Mouse (Mus musculus) MEL (cell line): ENCODE measurements around the gene Pdgfra. TPM values are rescaled to one million over a fixed set of nuclear protein-coding genes. Genes with fewer than 3 reads are reported as not detected.

Source experiments
- DNase-seq: peaks from one replicate; pipeline ENCODE4 v3.0.0; 2011; ENCODE audit warnings: low read depth, low spot score
- H3K27ac ChIP-seq: 2 replicates; pipeline ENCODE4 v1.5.1; 2012; ENCODE audit warnings: low read depth, mild to moderate bottlenecking, control low read depth, low read length, moderate library complexity; ENCODE audit not compliant: control insufficient read depth
- H3K27me3 ChIP-seq, 2 experiments: fragments of 150-350 bp in 1 of 2; sonication (generic) in 1 of 2; 2 replicates each; pipeline ENCODE4 v1.6.1; 2012; ENCODE audit warnings: low read length in 2 of 2, mild to moderate bottlenecking in 2 of 2, improper control_type of control experiment in 1 of 2, moderate library complexity in 1 of 2; ENCODE audit not compliant: insufficient read depth in 2 of 2, control insufficient read depth in 1 of 2
- H3K36me3 ChIP-seq, 2 experiments: 2 replicates each; pipeline ENCODE4 v1.6.1; 2012 to 2014; ENCODE audit warnings: low read length in 2 of 2, improper control_type of control experiment in 1 of 2, inconsistent platforms in 1 of 2, mild to moderate bottlenecking in 1 of 2; ENCODE audit not compliant: insufficient read depth in 2 of 2, control insufficient read depth in 1 of 2
- H3K4me1 ChIP-seq, 2 experiments: fragments of 150-350 bp in 1 of 2; sonication (generic) in 1 of 2; 2 replicates each; pipeline ENCODE4 v1.6.1; 2012; ENCODE audit warnings: low read length in 2 of 2, improper control_type of control experiment in 1 of 2, mild to moderate bottlenecking in 1 of 2; ENCODE audit not compliant: insufficient read depth in 2 of 2, control insufficient read depth in 1 of 2
- H3K4me3 ChIP-seq, 2 experiments: fragments of 150-350 bp in 1 of 2; sonication (generic) in 1 of 2; 2 replicates each; pipeline ENCODE4 v1.5.1; 2012; ENCODE audit warnings: low read depth in 2 of 2, low read length in 2 of 2, mild to moderate bottlenecking in 2 of 2, moderate library complexity in 2 of 2, control low read depth in 1 of 2, improper control_type of control experiment in 1 of 2; ENCODE audit not compliant: control insufficient read depth in 1 of 2, insufficient read depth in 1 of 2
- H3K79me2 ChIP-seq: 2 replicates; pipeline ENCODE4 v1.6.1; 2012; ENCODE audit warnings: mild to moderate bottlenecking, low read length, moderate library complexity; ENCODE audit not compliant: control insufficient read depth, poor library complexity, insufficient read depth
- H3K9ac ChIP-seq: 2 replicates; pipeline ENCODE4 v1.6.1; 2012; ENCODE audit warnings: low read depth, mild to moderate bottlenecking, control low read depth, low read length, moderate library complexity; ENCODE audit not compliant: control insufficient read depth, poor library complexity, severe bottlenecking
- H3K9me3 ChIP-seq: fragments of 150-350 bp; sonication (generic); replicated peaks from 2 replicates; pipeline ENCODE4 v1.6.1; 2012; ENCODE audit warnings: mild to moderate bottlenecking, low read length, improper control_type of control experiment, moderate library complexity; ENCODE audit not compliant: insufficient read depth
- CHD1 ChIP-seq: IDR thresholded peaks from 2 replicates; pipeline ENCODE4 v1.6.1; 2012; ENCODE audit warnings: low read depth, mild to moderate bottlenecking, inconsistent platforms, low read length, improper control_type of control experiment
- CHD2 ChIP-seq: IDR thresholded peaks from 2 replicates; pipeline ENCODE4 v1.6.1; 2011; ENCODE audit warnings: low read length, improper control_type of control experiment
- CTCF ChIP-seq, 3 experiments: IDR thresholded peaks in 2 of 3; conservative IDR thresholded peaks in 1 of 3; 2 replicates each; pipeline ENCODE4 v1.5.1; 2011 to 2012; ENCODE audit warnings: low read length in 3 of 3, low read depth in 2 of 3, mild to moderate bottlenecking in 2 of 3, improper control_type of control experiment in 1 of 3, inconsistent platforms in 1 of 3, mixed read lengths in 1 of 3, moderate library complexity in 1 of 3; ENCODE audit not compliant: control insufficient read depth in 1 of 3, insufficient read depth in 1 of 3, poor library complexity in 1 of 3, severe bottlenecking in 1 of 3
- E2F4 ChIP-seq: IDR thresholded peaks from 2 replicates; pipeline ENCODE4 v1.6.1; 2011; ENCODE audit warnings: low read depth, low read length, improper control_type of control experiment, borderline replicate concordance
- EP300 ChIP-seq, 2 experiments: IDR thresholded peaks; 2 replicates each; pipeline ENCODE4 v1.6.1; 2011; ENCODE audit warnings: improper control_type of control experiment in 2 of 2, low read length in 2 of 2, low read depth in 1 of 2, mild to moderate bottlenecking in 1 of 2
- GATA1 ChIP-seq: IDR thresholded peaks from 2 replicates; pipeline ENCODE4 v1.6.1; 2011; ENCODE audit warnings: low read depth, low read length, improper control_type of control experiment
- JUND ChIP-seq: IDR thresholded peaks from 2 replicates; pipeline ENCODE4 v1.6.1; 2011; ENCODE audit warnings: low read depth, mild to moderate bottlenecking, improper control_type of control experiment, low read length
- KAT2A ChIP-seq: conservative IDR thresholded peaks from 2 replicates; pipeline ENCODE4 v1.6.1; 2012; ENCODE audit warnings: low read depth, low read length, improper control_type of control experiment, inconsistent platforms
- MAFK ChIP-seq: IDR thresholded peaks from 2 replicates; pipeline ENCODE4 v1.6.1; 2011; ENCODE audit warnings: low read depth, mild to moderate bottlenecking, low read length, improper control_type of control experiment, borderline replicate concordance
- MAZ ChIP-seq: IDR thresholded peaks from 2 replicates; pipeline ENCODE4 v1.6.1; 2012; ENCODE audit warnings: low read depth, mild to moderate bottlenecking, inconsistent platforms, low read length, improper control_type of control experiment
- MEF2A ChIP-seq: IDR thresholded peaks from 2 replicates; pipeline ENCODE4 v1.6.1; 2014; ENCODE audit warnings: low read depth, mild to moderate bottlenecking, inconsistent platforms, low read length, improper control_type of control experiment; ENCODE audit not compliant: poor library complexity, insufficient replicate concordance, severe bottlenecking; ENCODE audit errors: extremely low read depth
- MXI1 ChIP-seq: IDR thresholded peaks from 2 replicates; pipeline ENCODE4 v1.6.1; 2011; ENCODE audit warnings: mild to moderate bottlenecking, low read depth, low read length, improper control_type of control experiment
- NELFE ChIP-seq: IDR thresholded peaks from 2 replicates; pipeline ENCODE4 v1.6.1; 2011; ENCODE audit warnings: low read depth, low read length, improper control_type of control experiment
- POLR2A ChIP-seq, 2 experiments: IDR thresholded peaks; 2 replicates each; pipeline ENCODE4 v1.6.1; 2011 to 2012; ENCODE audit warnings: low read length in 2 of 2, mild to moderate bottlenecking in 2 of 2, control low read depth in 1 of 2, improper control_type of control experiment in 1 of 2, low read depth in 1 of 2, moderate library complexity in 1 of 2; ENCODE audit not compliant: control insufficient read depth in 1 of 2, insufficient read depth in 1 of 2, poor library complexity in 1 of 2
- POLR2AphosphoS5 ChIP-seq: IDR thresholded peaks from 2 replicates; pipeline ENCODE4 v1.6.1; 2012; ENCODE audit warnings: low read depth, borderline replicate concordance, mild to moderate bottlenecking, inconsistent platforms, low read length, moderate library complexity, mixed read lengths
- RAD21 ChIP-seq: IDR thresholded peaks from 2 replicates; pipeline ENCODE4 v1.6.1; 2011; ENCODE audit warnings: mild to moderate bottlenecking, low read depth, low read length, improper control_type of control experiment
- RCOR1 ChIP-seq: IDR thresholded peaks from 2 replicates; pipeline ENCODE4 v1.6.1; 2012; ENCODE audit warnings: low read depth, mild to moderate bottlenecking, inconsistent platforms, low read length, improper control_type of control experiment
- TAL1 ChIP-seq: IDR thresholded peaks from 2 replicates; pipeline ENCODE4 v1.6.1; 2012; ENCODE audit warnings: mild to moderate bottlenecking, inconsistent platforms, low read length, moderate library complexity, mixed read lengths
- TCF12 ChIP-seq: IDR thresholded peaks from 2 replicates; pipeline ENCODE4 v1.6.1; 2014; ENCODE audit warnings: low read depth, mild to moderate bottlenecking, inconsistent platforms, low read length, improper control_type of control experiment, moderate library complexity
- USF2 ChIP-seq, 2 experiments: IDR thresholded peaks; 2 replicates each; pipeline ENCODE4 v1.6.1; 2011 to 2012; ENCODE audit warnings: improper control_type of control experiment in 2 of 2, low read length in 2 of 2, borderline replicate concordance in 1 of 2, inconsistent platforms in 1 of 2, low read depth in 1 of 2, mild to moderate bottlenecking in 1 of 2; ENCODE audit not compliant: insufficient read depth in 1 of 2
- ZKSCAN1 ChIP-seq: IDR thresholded peaks from 2 replicates; pipeline ENCODE4 v1.6.1; 2012; ENCODE audit warnings: low read depth, mild to moderate bottlenecking, inconsistent platforms, low read length, improper control_type of control experiment, moderate library complexity
- ZMIZ1 ChIP-seq: IDR thresholded peaks from 2 replicates; pipeline ENCODE4 v1.6.1; 2012; ENCODE audit warnings: low read depth, mild to moderate bottlenecking, inconsistent platforms, low read length, improper control_type of control experiment, moderate library complexity
- ZNF384 ChIP-seq: IDR thresholded peaks from 2 replicates; pipeline ENCODE4 v1.6.1; 2012; ENCODE audit warnings: low read depth, mild to moderate bottlenecking, inconsistent platforms, low read length, improper control_type of control experiment
- polyA plus RNA-seq, 2 experiments: library from polyadenylated mRNA; stranded (reverse) in 1 of 2; unstranded in 1 of 2; fragments of >175 nt in 1 of 2; fragments of >200 nt in 1 of 2; gene quantifications; 2 replicates each; pipeline versions ENCODE4 v1.2.1 to v1.2.4; 2012; ENCODE audit warnings: low replicate concordance in 2 of 2, low read depth in 1 of 2; ENCODE audit not compliant: insufficient read length in 2 of 2, insufficient read depth in 1 of 2, missing spikeins in 1 of 2
- total RNA-seq: library from RNA; depleted of rRNA; stranded (reverse); fragments of 300-350 nt; gene quantifications from 2 replicates; pipeline ENCODE4 v1.2.3, GENCODE M21; 2012

Gene Pdgfra
- total and polyA plus RNA-seq, 3 experiments = 0.07 TPM; not detected in 2

GRCm38 (mm10) chr5:75198413-75198812 is 46.3 kb downstream of the Pdgfra start:
- Histone ChIP-seq H3K4me1 (no peaks in the 10 kb centered on the region), H3K36me3 (no peaks in the 10 kb centered on the region), H3K9me3 (no peaks in the 10 kb centered on the region), H3K4me3 (no peak overlapping the region), H3K27me3 (peaks cover 1 to 2% of the 10 kb centered on the region in 2 experiments; a peak in 2 of 4 replicates), H3K79me2 (no peaks in the 10 kb centered on the region), H3K27ac (no peak overlapping the region), H3K9ac (no peak overlapping the region)
- no peak for DNase-seq
- TF ChIP-seq CHD2 = no peak
- no peak for TF ChIP-seq TCF12
- TF ChIP-seq GATA1 = no peak
- TF ChIP-seq MEF2A = no peak
- no peak for TF ChIP-seq ZKSCAN1
- TF ChIP-seq CHD1 = no peak
- TF ChIP-seq CTCF (IDR thresholded peaks at IDR 0.05 in 2 of 3, conservative IDR thresholded peaks at IDR 0.05 in 1 of 3; ENCODE audit: control insufficient read depth in 1 of 3, insufficient read depth in 1 of 3, low read depth in 2 of 3, low read length in 3 of 3, poor library complexity in 1 of 3, severe bottlenecking in 1 of 3) = no peak
- TF ChIP-seq TAL1 = no peak
- TF ChIP-seq MAFK = no peak
- no peak for TF ChIP-seq ZMIZ1

- Histone ChIP-seq H3K4me3 (no peak overlapping the region), H3K27me3 (peaks cover 1 to 4% of the 10 kb centered on the region in 2 experiments; a peak in 2 of 4 replicates), H3K4me1 (no peaks in the 10 kb centered on the region)
- no peak for DNase-seq
- no peak for TF ChIP-seq MAZ
- no peak for TF ChIP-seq POLR2A (IDR thresholded peaks at IDR 0.05; ENCODE audit: control insufficient read depth in 1 of 2, insufficient read depth in 1 of 2, low read depth in 1 of 2, low read length in 2 of 2, poor library complexity in 1 of 2)
- no peak for TF ChIP-seq E2F4
- no peak for TF ChIP-seq MAFK
- TF ChIP-seq NELFE = no peak
- TF ChIP-seq RAD21 = no peak
- no peak for TF ChIP-seq RCOR1
- no peak for TF ChIP-seq MXI1
- no peak for TF ChIP-seq JUND
- TF ChIP-seq ZNF384 = no peak
- no peak for TF ChIP-seq TAL1
- no peak for TF ChIP-seq KAT2A
- TF ChIP-seq USF2 (IDR thresholded peaks at IDR 0.05; ENCODE audit: borderline replicate concordance in 1 of 2, insufficient read depth in 1 of 2, low read depth in 1 of 2, low read length in 2 of 2) = no peak
- no peak for TF ChIP-seq EP300 (IDR thresholded peaks at IDR 0.05; ENCODE audit: low read depth in 1 of 2, low read length in 2 of 2)
- TF ChIP-seq POLR2AphosphoS5 = no peak
- TF ChIP-seq, all 39 proteins: peak for 0
- Histone ChIP-seq H3K79me2 (no peaks in the 10 kb centered on the region), H3K27ac (no peak overlapping the region), H3K9me3 (no peaks in the 10 kb centered on the region), H3K36me3 (no peaks in the 10 kb centered on the region), H3K9ac (no peak overlapping the region)
These were observed 47.7 kb downstream of the Pdgfra start for GRCm38 (mm10) chr5:75199698-75200365.
